Mouse (Mus musculus) MEL (cell line): ENCODE measurements around the gene Rsrp1.

Source experiments
- CTCF ChIP-seq, 3 experiments: IDR thresholded peaks in 2 of 3; conservative IDR thresholded peaks in 1 of 3; 2 replicates each; pipeline ENCODE4 v1.5.1; 2011 to 2012; ENCODE audit warnings: low read length in 3 of 3, low read depth in 2 of 3, mild to moderate bottlenecking in 2 of 3, improper control_type of control experiment in 1 of 3, inconsistent platforms in 1 of 3, mixed read lengths in 1 of 3, moderate library complexity in 1 of 3; ENCODE audit not compliant: control insufficient read depth in 1 of 3, insufficient read depth in 1 of 3, poor library complexity in 1 of 3, severe bottlenecking in 1 of 3
- ETS1 ChIP-seq: IDR thresholded peaks from 2 replicates; pipeline ENCODE4 v1.6.1; 2012; ENCODE audit warnings: low read depth, mild to moderate bottlenecking, inconsistent platforms, low read length, improper control_type of control experiment, moderate library complexity
- GABPA ChIP-seq: IDR thresholded peaks from 2 replicates; pipeline ENCODE4 v1.6.1; 2012; ENCODE audit warnings: low read depth, mild to moderate bottlenecking, inconsistent platforms, low read length, improper control_type of control experiment, moderate library complexity
- JUND ChIP-seq: IDR thresholded peaks from 2 replicates; pipeline ENCODE4 v1.6.1; 2011; ENCODE audit warnings: low read depth, mild to moderate bottlenecking, improper control_type of control experiment, low read length
- MYB ChIP-seq: IDR thresholded peaks from 2 replicates; pipeline ENCODE4 v1.6.1; 2011; ENCODE audit warnings: mild to moderate bottlenecking, low read depth, low read length, improper control_type of control experiment
- MYC ChIP-seq: IDR thresholded peaks from 2 replicates; pipeline ENCODE4 v1.6.1; 2011; ENCODE audit warnings: low read depth, mild to moderate bottlenecking, low read length, improper control_type of control experiment, moderate library complexity
- POLR2AphosphoS2 ChIP-seq: IDR thresholded peaks from 2 replicates; pipeline ENCODE4 v1.6.1; 2011; ENCODE audit warnings: low read length, improper control_type of control experiment
- RAD21 ChIP-seq: IDR thresholded peaks from 2 replicates; pipeline ENCODE4 v1.6.1; 2011; ENCODE audit warnings: mild to moderate bottlenecking, low read depth, low read length, improper control_type of control experiment
- TAL1 ChIP-seq: IDR thresholded peaks from 2 replicates; pipeline ENCODE4 v1.6.1; 2012; ENCODE audit warnings: mild to moderate bottlenecking, inconsistent platforms, low read length, moderate library complexity, mixed read lengths
- TBP ChIP-seq: IDR thresholded peaks from 2 replicates; pipeline ENCODE4 v1.8.0; 2011; ENCODE audit warnings: low read depth, low read length, improper control_type of control experiment
- TCF12 ChIP-seq: IDR thresholded peaks from 2 replicates; pipeline ENCODE4 v1.6.1; 2014; ENCODE audit warnings: low read depth, mild to moderate bottlenecking, inconsistent platforms, low read length, improper control_type of control experiment, moderate library complexity
- ZC3H11A ChIP-seq: IDR thresholded peaks from 2 replicates; pipeline ENCODE4 v1.6.1; 2012; ENCODE audit warnings: low read depth, mild to moderate bottlenecking, inconsistent platforms, low read length, improper control_type of control experiment

- no peak for TF ChIP-seq POLR2AphosphoS2
- TF ChIP-seq JUND, result no peak
- TF ChIP-seq MYB, result no peak
- no peak for TF ChIP-seq RAD21
- 0 out of 2 replicates have a peak, but pooled peaks have one; percentile 59 for TF ChIP-seq MYC
- no peak for TF ChIP-seq CTCF (IDR thresholded peaks at IDR 0.05 in 2 of 3, conservative IDR thresholded peaks at IDR 0.05 in 1 of 3; ENCODE audit: control insufficient read depth in 1 of 3, insufficient read depth in 1 of 3, low read depth in 2 of 3, low read length in 3 of 3, poor library complexity in 1 of 3, severe bottlenecking in 1 of 3)
- TF ChIP-seq ZC3H11A, result no peak
- TF ChIP-seq TBP, result 0 out of 2 replicates have a peak, but pooled peaks have one; percentile 14
- TF ChIP-seq GABPA, result no peak
- no peak for TF ChIP-seq TCF12
- peak; percentile 9; the same call in 1 of the 2 replicates for TF ChIP-seq ETS1
- TF ChIP-seq TAL1, result no peak
Observed at GRCm38 (mm10) chr4:134929536-134929935, 6.1 kb downstream of the Rsrp1 start.
